Mouse (Mus musculus) stomach, embryonic 14.5 days (tissue): Measurements from ENCODE around the gene Pnpla8. TPM values are rescaled to one million over a fixed set of nuclear protein-coding genes. Genes with fewer than 3 reads are reported as not detected.
A peak's percentile ranks its signal among the peaks of the same experiment; 100 is the strongest.

Experiments
- ATAC-seq: fragments of 200-750 bp; cut with Nextera tagmentation; 2 replicates; pipeline ENCODE4 v1.8.0; 2017; ENCODE audit warnings: low read depth, moderate TSS enrichment; ENCODE audit not compliant: insufficient number of reproducible peaks, insufficient read depth, low FRiP score
- H3K27ac ChIP-seq: fragments of 300-500 bp; sonication (generic); 2 replicates; pipeline ENCODE4 v1.5.1; 2014; ENCODE audit warnings: mild to moderate bottlenecking, low read length, moderate library complexity, mixed read lengths
- H3K27me3 ChIP-seq: fragments of 300-500 bp; sonication (generic); 2 replicates; pipeline ENCODE4 v1.6.1; 2014; ENCODE audit warnings: low read length, control low read depth, mixed read lengths; ENCODE audit not compliant: control insufficient read depth, insufficient read depth
- H3K36me3 ChIP-seq: fragments of 300-500 bp; sonication (generic); 2 replicates; pipeline ENCODE4 v1.6.1; 2014; ENCODE audit warnings: mild to moderate bottlenecking, control low read depth, low read length, moderate library complexity, mixed read lengths; ENCODE audit not compliant: control insufficient read depth, insufficient read depth
- H3K4me1 ChIP-seq: fragments of 300-500 bp; sonication (generic); 2 replicates; pipeline ENCODE4 v1.6.1; 2014; ENCODE audit warnings: low read length, control low read depth, mixed read lengths; ENCODE audit not compliant: control insufficient read depth, insufficient read depth
- H3K4me2 ChIP-seq: fragments of 300-500 bp; sonication (generic); replicated peaks from 2 replicates; pipeline ENCODE4 v1.6.1; 2014; ENCODE audit warnings: low read depth, low read length, control low read depth
- H3K4me3 ChIP-seq: fragments of 300-500 bp; sonication (generic); 2 replicates; pipeline ENCODE4 v1.5.1; 2014; ENCODE audit warnings: low read depth, low read length, control low read depth
- H3K9ac ChIP-seq: fragments of 300-500 bp; sonication (generic); replicated peaks from 2 replicates; pipeline ENCODE4 v1.6.1; 2014; ENCODE audit warnings: low read depth, mild to moderate bottlenecking, control low read depth, low read length, moderate library complexity, mixed read lengths
- H3K9me3 ChIP-seq: fragments of 300-500 bp; sonication (generic); 2 replicates; pipeline ENCODE4 v1.6.1; 2016; ENCODE audit warnings: low read depth, low read length, control low read depth; ENCODE audit not compliant: control insufficient read depth
- WGBS: fragments of 180-500 bp; shearing (Covaris S2); extraction: QIAGEN DNeasy Blood & Tissue Kit; methylation state at CpG from one replicate; pipeline ENCODE4 v1.1.7; 2014; 5-methylcytosine and 5-hydroxymethylcytosine counted together
- polyA plus RNA-seq: library from polyadenylated mRNA; unstranded; fragments of >200 nt; fragmentation: Nextera tagmentation; extraction: Ambion mirVana; gene quantifications from 2 replicates; pipeline ENCODE4 v1.2.1, GENCODE M21; 2014

The Pnpla8 gene
- polyA plus RNA-seq, 1 experiment from 2014 or later, result 60.9 TPM

DNA sequence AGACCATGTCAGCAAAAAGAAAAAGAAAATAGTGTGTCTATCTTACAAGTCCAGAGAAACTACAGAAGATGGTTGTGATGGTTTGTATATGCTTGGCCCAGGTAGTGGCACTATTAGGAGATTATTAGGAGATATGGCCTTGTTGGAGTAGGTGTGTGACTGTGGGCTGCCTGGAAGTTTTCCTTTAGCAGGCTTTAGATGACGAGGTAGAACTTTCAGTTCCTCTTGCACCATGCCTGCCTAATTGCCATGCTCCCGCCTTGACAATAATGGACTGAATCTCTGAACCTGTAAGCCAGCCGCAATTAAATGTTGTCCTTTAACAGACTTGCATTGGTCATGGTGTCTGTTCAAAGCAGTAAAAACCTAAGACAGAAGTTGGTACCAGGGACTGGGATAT lies 9.6 kb upstream of the Pnpla8 start:
- no peaks in the 10 kb centered on the region for H3K36me3 ChIP-seq
- H3K4me2 ChIP-seq, result no peak overlapping the region
- H3K27ac ChIP-seq, result no peak overlapping the region
- H3K4me3 ChIP-seq, result no peak overlapping the region
- H3K9me3 ChIP-seq, result no peaks in the 10 kb centered on the region
- 93% methylated on average over 3 of the region's 3 CpGs for WGBS
- ATAC-seq, result no peak
- H3K27me3 ChIP-seq, result no peaks in the 10 kb centered on the region
- peaks cover 3% of the 10 kb centered on the region; the same call in 1 of the 2 replicates for H3K4me1 ChIP-seq
- no peak overlapping the region for H3K9ac ChIP-seq

DNA sequence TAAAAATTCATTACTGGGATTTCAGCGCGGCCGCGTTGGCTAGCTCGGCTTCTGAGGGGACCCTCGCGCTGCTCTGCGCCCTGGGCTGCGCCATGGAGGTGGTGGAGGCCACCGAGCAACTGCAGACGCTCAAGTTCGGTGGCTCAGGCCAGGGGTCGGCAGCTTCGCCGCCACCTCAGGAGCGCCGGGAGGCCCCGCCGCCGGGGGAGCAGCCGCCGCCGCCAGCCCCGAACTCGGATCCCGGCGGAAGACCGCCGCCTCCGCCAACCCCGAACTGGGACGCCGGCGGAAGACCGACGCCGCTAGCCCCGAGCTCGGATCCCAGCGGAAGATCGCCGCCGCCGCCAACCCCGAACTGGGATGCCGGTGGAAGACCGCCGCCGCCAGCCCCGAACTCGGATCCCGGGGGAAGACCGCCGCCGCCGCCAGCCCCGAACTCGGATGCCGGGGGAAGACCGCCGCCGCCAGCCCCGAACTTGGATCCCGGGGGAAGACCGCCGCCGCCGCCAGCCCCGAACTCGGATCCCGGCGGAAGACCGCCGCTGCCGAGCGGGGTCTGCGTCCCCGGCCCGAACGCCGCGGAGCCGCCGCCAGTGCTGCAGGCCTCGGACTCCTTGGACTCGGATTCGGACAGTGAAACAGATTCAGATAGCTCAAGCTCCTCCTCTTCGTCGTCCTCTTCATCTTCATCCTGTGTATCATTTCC lies 634 bp downstream of the Pnpla8 start:
- Histone ChIP-seq H3K4me3 (peak overlapping the region; percentile 57), H3K9ac (peak overlapping the region; percentile 47), H3K4me2 (peak overlapping the region; percentile 71), H3K27ac (no peak overlapping the region), H3K9me3 (no peaks in the 10 kb centered on the region), H3K36me3 (no peaks in the 10 kb centered on the region), H3K4me1 (no peaks in the 10 kb centered on the region), H3K27me3 (no peaks in the 10 kb centered on the region)
- ATAC-seq, result no peak
- WGBS, result 2% methylated on average over 89 of the region's 89 CpGs

DNA sequence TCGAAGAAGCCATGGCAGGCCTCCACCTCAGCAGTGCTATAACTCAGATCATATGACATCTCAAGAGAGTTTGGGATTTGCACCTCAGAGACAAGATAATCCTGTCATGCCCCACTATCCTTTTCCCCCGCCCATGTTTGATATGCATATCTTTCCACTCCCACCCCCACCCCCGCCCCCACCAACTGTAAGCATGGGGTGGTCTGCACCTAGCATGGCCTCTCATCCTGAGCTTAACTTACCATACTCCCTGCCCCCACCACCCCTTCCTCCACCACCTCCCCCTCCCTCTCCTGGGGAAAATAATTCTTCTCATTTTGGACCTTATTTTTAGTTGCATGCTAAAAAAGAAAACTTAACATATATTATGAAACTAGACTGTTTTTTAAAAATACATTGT lies 1.9 kb downstream of the Pnpla8 start:
- Histone ChIP-seq H3K4me1 (no peaks in the 10 kb centered on the region), H3K4me2 (no peak overlapping the region), H3K27ac (no peak overlapping the region), H3K36me3 (no peaks in the 10 kb centered on the region), H3K9ac (no peak overlapping the region), H3K4me3 (no peak overlapping the region), H3K9me3 (no peaks in the 10 kb centered on the region), H3K27me3 (no peaks in the 10 kb centered on the region)
- no peak for ATAC-seq
- WGBS, result 68% methylated on average over 3 of the region's 3 CpGs

DNA sequence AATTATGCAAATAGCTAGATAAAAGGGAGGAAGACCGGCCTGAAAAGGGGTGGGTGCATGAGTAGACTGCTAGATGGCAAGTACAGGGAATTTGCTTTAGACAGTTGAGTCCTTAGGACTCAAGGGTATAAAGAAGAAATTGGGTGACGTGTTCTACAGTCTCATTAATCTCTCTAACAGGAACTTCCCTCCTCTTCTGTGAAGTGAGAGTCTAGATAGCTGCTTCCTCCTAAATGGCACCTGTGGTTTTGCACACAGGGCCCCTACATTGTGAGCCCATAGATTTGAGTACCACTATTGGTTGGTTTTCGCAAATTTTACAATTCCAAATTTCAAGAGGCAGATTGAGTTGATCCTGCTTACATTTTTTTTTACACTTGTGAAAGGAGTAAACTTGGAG lies 3.5 kb downstream of the Pnpla8 start:
- Histone ChIP-seq H3K9ac (no peak overlapping the region), H3K36me3 (no peaks in the 10 kb centered on the region), H3K27ac (no peak overlapping the region), H3K9me3 (no peaks in the 10 kb centered on the region), H3K27me3 (no peaks in the 10 kb centered on the region), H3K4me1 (no peaks in the 10 kb centered on the region), H3K4me2 (no peak overlapping the region), H3K4me3 (no peak overlapping the region)
- WGBS, result 72% methylated on average over 3 of the region's 3 CpGs
- no peak for ATAC-seq

DNA sequence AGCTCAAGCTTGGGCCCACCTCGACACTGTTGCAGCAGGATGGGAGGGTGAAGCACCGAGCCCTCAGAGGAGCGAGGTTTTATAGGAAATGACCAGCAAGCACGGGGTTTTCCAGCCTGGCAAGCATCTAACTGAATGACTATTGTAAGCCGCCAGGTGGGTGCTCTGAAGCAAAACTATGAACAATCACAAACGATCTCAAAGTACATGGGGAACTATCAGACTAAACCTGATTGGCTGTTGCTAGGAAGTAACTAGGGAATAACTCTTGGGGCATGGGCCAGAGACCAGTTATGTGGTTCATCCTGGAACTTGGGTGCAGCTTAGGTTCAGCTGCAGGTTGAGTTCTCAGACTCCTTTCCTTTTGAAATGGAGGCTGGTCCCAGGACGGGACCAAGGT lies 19.9 kb downstream of the Pnpla8 start:
- H3K27me3 ChIP-seq, result no peaks in the 10 kb centered on the region
- WGBS, result 73% methylated on average over 7 of the region's 7 CpGs
- H3K4me2 ChIP-seq, result no peak overlapping the region
- no peaks in the 10 kb centered on the region for H3K4me1 ChIP-seq
- no peaks in the 10 kb centered on the region for H3K36me3 ChIP-seq
- no peak overlapping the region for H3K27ac ChIP-seq
- H3K9me3 ChIP-seq, result no peaks in the 10 kb centered on the region
- no peak overlapping the region for H3K9ac ChIP-seq
- H3K4me3 ChIP-seq, result no peak overlapping the region
- no peak for ATAC-seq

DNA sequence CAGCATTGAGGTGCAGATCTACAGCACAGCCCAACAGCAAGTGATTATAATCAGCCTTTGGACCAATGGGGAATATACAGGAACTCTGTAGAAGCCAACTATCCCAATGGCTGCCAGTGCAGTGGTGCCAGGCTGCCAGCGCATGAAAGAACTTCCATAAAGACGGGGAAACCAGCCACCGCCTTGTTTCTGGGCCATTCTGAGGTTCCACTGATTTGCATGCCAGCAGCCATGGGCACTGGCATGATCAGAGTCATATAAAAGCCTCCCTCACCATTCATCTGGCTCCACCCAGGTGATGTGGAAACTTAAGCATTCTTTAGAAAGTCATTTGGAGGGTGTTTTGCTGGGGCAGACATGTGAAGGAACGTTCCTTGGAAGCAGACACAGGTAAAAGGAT lies 21.2 kb downstream of the Pnpla8 start:
- no peak overlapping the region for H3K4me3 ChIP-seq
- ATAC-seq, result no peak
- WGBS, result 93% methylated on average over 4 of the region's 4 CpGs
- H3K4me1 ChIP-seq, result no peaks in the 10 kb centered on the region
- no peaks in the 10 kb centered on the region for H3K36me3 ChIP-seq
- H3K9ac ChIP-seq, result no peak overlapping the region
- no peaks in the 10 kb centered on the region for H3K9me3 ChIP-seq
- no peaks in the 10 kb centered on the region for H3K27me3 ChIP-seq
- H3K27ac ChIP-seq, result no peak overlapping the region
- no peak overlapping the region for H3K4me2 ChIP-seq

DNA sequence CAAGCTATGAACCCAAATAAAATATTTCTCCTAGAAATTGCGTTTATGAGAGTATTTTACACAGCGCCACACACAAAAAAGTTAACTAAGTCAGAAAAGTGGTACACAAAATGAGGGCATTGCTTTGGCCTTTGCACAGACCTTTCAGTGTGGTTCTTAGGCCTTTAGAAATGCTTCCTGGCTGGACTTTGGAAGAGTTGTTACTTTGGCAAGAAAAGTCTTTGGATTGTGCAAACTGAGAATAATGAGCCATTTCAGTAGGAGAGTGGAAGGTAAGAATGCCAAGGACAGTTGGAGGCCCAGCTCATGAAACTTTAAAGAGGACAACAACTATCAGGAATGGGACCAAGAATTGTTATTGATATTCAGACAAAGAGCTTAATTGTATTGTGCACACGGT lies 24.6 kb downstream of the Pnpla8 start:
- 85% methylated on average over 3 of the region's 3 CpGs for WGBS
- Histone ChIP-seq H3K9ac (no peak overlapping the region), H3K27me3 (no peaks in the 10 kb centered on the region), H3K4me3 (no peak overlapping the region), H3K27ac (no peak overlapping the region), H3K36me3 (no peaks in the 10 kb centered on the region), H3K9me3 (no peaks in the 10 kb centered on the region), H3K4me1 (no peaks in the 10 kb centered on the region), H3K4me2 (no peak overlapping the region)
- no peak for ATAC-seq

DNA sequence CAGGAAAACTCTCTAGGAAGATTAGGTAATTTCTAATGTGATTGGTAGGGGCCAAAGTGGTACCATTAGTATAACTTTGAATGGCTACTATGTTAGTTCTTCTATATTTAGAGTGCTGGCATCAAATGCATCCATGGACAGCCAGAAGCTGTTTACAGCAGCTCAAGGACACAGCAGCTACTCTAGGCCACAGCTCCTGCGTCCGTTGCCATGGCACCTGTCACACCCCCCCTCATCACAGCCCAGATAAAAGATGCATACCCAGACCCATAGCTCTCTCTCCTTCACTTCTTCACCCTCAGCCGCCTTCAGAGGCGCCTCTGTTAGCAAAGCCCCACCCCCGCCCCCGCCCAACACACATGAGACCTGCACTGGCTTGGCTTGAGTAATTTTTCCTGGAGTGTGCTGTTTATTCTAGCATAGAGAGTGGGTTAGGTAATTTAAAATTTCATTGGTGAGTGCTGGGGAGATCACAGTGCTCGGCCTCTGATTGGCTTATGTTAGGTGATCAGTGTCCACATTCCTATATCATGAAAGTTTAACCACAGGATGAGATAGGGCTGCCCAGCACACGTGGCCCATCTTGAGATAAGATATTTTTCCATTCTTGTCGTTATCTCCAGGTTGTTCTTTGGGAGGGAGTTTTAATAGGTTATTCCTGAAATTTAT lies 27.3 kb downstream of the Pnpla8 start:
- no peaks in the 10 kb centered on the region for H3K27me3 ChIP-seq
- 69% methylated on average over 9 of the region's 9 CpGs for WGBS
- ATAC-seq, result peak; percentile 61; the same call in 1 of the 2 replicates

DNA sequence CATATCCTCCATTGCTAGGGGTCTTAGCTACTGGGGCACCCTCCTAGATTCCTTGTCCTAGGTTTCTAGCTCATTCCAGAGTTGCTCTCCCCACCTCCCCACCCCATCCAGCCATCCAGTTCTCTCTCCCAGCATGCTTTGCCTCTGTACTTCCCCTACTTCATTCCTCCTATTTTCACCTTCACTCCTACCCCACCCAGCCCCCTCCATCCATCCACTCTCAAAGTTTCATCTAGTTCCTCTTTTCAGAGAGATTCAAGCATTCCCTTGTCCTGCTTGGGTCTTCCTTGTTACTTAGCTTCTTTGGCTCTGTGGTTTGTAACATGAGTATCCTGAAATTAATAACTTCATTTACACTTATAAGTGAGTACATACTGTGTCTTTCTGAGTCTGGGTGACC lies 41.4 kb downstream of the Pnpla8 start:
- Histone ChIP-seq H3K4me1 (no peaks in the 10 kb centered on the region), H3K9me3 (no peaks in the 10 kb centered on the region), H3K27me3 (no peaks in the 10 kb centered on the region), H3K4me2 (no peak overlapping the region), H3K36me3 (no peaks in the 10 kb centered on the region), H3K4me3 (no peak overlapping the region), H3K27ac (no peak overlapping the region), H3K9ac (no peak overlapping the region)
- ATAC-seq, result no peak

More for the DNA sequence above, 27.3 kb downstream of the Pnpla8 start:
- no peak overlapping the region for H3K4me2 ChIP-seq
- no peak overlapping the region for H3K4me3 ChIP-seq
- no peaks in the 10 kb centered on the region for H3K4me1 ChIP-seq
- H3K9ac ChIP-seq, result no peak overlapping the region
- H3K9me3 ChIP-seq, result no peaks in the 10 kb centered on the region
- H3K27ac ChIP-seq, result no peak overlapping the region
- H3K36me3 ChIP-seq, result no peaks in the 10 kb centered on the region
